Mouse (Mus musculus) spleen, adult 2 months (tissue): Measurements from ENCODE around the gene Gm37240.

Source experiments
- CTCF ChIP-seq: fragments of 200-500 bp; IDR thresholded peaks from 2 replicates; pipeline ENCODE4 v1.5.1; 2011; ENCODE audit warnings: mild to moderate bottlenecking, inconsistent platforms; ENCODE audit not compliant: insufficient read depth, insufficient read length, insufficient replicate concordance; ENCODE audit errors: extremely low read depth
- POLR2A ChIP-seq: fragments of 200-500 bp; IDR thresholded peaks from 2 replicates; pipeline ENCODE4 v1.6.1; 2011; ENCODE audit warnings: low read depth, low read length, inconsistent platforms

- TF ChIP-seq CTCF (no peak), POLR2A (no peak)
Measured at GRCm38 (mm10) chr3:85725971-85726370, 161.3 kb downstream of the Gm37240 start.
